Mouse (Mus musculus) neural tube, embryonic 14.5 days (tissue): Measurements from ENCODE around the gene Wee1. TPM values are rescaled to one million over a fixed set of nuclear protein-coding genes. Genes with fewer than 3 reads are reported as not detected.

ENCODE experiments used
- ATAC-seq: fragments of 200-750 bp; cut with Nextera tagmentation; 2 replicates; pipeline ENCODE4 v1.8.0; 2017; ENCODE audit warnings: low read depth, mild to moderate bottlenecking, moderate TSS enrichment, moderate library complexity
- H3K27ac ChIP-seq: fragments of 300-500 bp; sonication (generic); 2 replicates; pipeline ENCODE4 v1.5.1; 2014; ENCODE audit warnings: low read depth, mild to moderate bottlenecking, control low read depth, low read length, moderate library complexity, mixed read lengths
- H3K27me3 ChIP-seq: fragments of 300-500 bp; sonication (generic); 2 replicates; pipeline ENCODE4 v1.6.1; 2014; ENCODE audit warnings: low read length; ENCODE audit not compliant: control insufficient read depth, insufficient read depth
- H3K36me3 ChIP-seq: fragments of 300-500 bp; sonication (generic); 2 replicates; pipeline ENCODE4 v1.6.1; 2014; ENCODE audit warnings: low read length, mixed read lengths; ENCODE audit not compliant: control insufficient read depth, insufficient read depth
- H3K4me1 ChIP-seq: fragments of 300-500 bp; sonication (generic); 2 replicates; pipeline ENCODE4 v1.6.1; 2014; ENCODE audit warnings: low read length; ENCODE audit not compliant: control insufficient read depth, insufficient read depth
- H3K4me2 ChIP-seq: fragments of 300-500 bp; sonication (generic); 2 replicates; pipeline ENCODE4 v1.6.1; 2014; ENCODE audit warnings: mild to moderate bottlenecking, low read depth, low read length, control low read depth
- H3K4me3 ChIP-seq: fragments of 300-500 bp; sonication (generic); 2 replicates; pipeline ENCODE4 v1.5.1; 2014; ENCODE audit warnings: low read depth, low read length, control low read depth, mixed read lengths
- H3K9ac ChIP-seq: fragments of 300-500 bp; sonication (generic); replicated peaks from 2 replicates; pipeline ENCODE4 v1.6.1; 2014; ENCODE audit warnings: low read depth, mild to moderate bottlenecking, control low read depth, low read length, mixed read lengths
- H3K9me3 ChIP-seq: fragments of 300-500 bp; sonication (generic); 2 replicates; pipeline ENCODE4 v1.6.1; 2016; ENCODE audit warnings: low read length; ENCODE audit not compliant: control insufficient read depth
- WGBS: fragments of 180-500 bp; shearing (Covaris S2); extraction: QIAGEN DNeasy Blood & Tissue Kit; methylation state at CpG from one replicate; pipeline ENCODE4 v1.1.7; 2014; 5-methylcytosine and 5-hydroxymethylcytosine counted together
- polyA plus RNA-seq: library from polyadenylated mRNA; unstranded; fragments of >200 nt; fragmentation: Nextera tagmentation; extraction: Ambion mirVana; gene quantifications from 2 replicates; pipeline ENCODE4 v1.2.1, GENCODE M21; 2014

The Wee1 gene
- 4.8 and 5.1 TPM in 2 replicates for polyA plus RNA-seq

DNA sequence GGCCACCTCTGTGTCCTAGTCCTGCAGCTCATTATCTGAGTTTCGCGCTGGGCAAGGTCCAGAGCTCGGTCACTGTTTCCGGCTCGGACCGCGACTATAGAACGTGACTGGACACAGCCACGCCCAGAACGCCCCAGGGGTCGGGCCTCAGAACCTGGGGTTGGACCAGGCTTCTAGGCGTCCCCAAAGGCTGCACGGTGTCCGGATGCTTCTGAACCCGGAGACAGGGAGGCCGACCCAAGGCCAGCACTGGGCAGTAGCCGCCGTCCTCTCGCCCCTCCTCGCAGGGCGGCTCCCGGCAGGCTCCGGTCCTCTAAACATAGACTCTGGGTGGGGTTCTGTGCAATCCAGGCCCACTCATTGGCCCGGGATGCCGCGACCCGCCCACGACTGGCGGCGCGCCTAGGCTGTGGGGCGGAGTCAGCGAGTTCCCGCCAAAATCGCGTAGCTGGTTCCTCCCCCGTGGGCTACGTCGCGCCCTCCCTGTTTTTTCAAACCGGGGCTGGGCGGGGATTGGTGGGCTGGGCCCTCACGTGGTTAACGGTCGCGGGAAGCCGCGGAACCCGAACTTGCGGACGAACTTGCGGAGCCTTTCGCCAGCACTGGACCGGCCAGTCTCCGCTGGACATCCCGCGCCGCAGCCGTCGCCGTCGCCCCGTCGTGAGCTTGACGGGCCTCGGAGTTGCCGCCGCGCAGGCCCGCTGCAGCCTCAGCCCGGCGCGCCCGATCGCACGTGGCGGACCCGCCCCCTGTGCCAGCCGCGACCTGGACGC lies at the start of gene Wee1:
Wee1 (plus strand) TSS at position 531 of the 773 bp plus-strand sequence.
- peak within 1 kb of the TSS; percentile 86 for H3K4me3 ChIP-seq
- peak within 1 kb of the TSS; percentile 73 for H3K27ac ChIP-seq
- peak within 1 kb of the TSS; percentile 88 for H3K4me2 ChIP-seq
- H3K9ac ChIP-seq = peak within 1 kb of the TSS; percentile 63
- H3K9me3 ChIP-seq = no peaks in the 10 kb centered on the region
- no peaks in the 10 kb centered on the region for H3K4me1 ChIP-seq
- H3K36me3 ChIP-seq = no peaks in the 10 kb centered on the region
- H3K27me3 ChIP-seq = no peaks in the 10 kb centered on the region
- under 1% methylated on average over 80 of the region's 81 CpGs for WGBS
- ATAC-seq = peak; percentile 98

DNA sequence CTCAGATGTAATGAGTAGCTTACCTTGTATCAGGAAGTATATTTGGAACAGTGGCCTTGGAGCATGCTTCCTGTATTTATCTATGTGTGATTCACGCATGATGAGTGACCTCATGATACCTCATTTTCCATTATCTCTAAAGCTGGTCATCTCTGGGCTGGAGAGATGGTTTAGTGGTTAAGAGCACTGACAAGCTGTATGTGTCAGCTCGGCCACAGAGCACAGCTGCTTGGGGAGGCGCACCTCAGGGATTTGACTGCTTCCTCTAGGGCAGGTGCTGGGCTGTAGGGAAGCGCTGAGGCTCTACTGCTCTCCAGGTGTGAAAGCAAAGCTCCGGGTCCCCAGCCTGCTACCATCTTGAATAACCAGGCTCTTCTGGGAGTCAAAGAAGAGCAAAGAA lies 43.7 kb upstream of the Wee1 start:
- Histone ChIP-seq H3K27me3 (no peaks in the 10 kb centered on the region), H3K9ac (no peak overlapping the region), H3K9me3 (no peaks in the 10 kb centered on the region), H3K36me3 (peaks cover 57% of the 10 kb centered on the region), H3K4me1 (no peaks in the 10 kb centered on the region), H3K27ac (no peak overlapping the region), H3K4me3 (no peak overlapping the region), H3K4me2 (no peak overlapping the region)
- no peak for ATAC-seq
- 96% methylated on average over 5 of the region's 5 CpGs for WGBS

DNA sequence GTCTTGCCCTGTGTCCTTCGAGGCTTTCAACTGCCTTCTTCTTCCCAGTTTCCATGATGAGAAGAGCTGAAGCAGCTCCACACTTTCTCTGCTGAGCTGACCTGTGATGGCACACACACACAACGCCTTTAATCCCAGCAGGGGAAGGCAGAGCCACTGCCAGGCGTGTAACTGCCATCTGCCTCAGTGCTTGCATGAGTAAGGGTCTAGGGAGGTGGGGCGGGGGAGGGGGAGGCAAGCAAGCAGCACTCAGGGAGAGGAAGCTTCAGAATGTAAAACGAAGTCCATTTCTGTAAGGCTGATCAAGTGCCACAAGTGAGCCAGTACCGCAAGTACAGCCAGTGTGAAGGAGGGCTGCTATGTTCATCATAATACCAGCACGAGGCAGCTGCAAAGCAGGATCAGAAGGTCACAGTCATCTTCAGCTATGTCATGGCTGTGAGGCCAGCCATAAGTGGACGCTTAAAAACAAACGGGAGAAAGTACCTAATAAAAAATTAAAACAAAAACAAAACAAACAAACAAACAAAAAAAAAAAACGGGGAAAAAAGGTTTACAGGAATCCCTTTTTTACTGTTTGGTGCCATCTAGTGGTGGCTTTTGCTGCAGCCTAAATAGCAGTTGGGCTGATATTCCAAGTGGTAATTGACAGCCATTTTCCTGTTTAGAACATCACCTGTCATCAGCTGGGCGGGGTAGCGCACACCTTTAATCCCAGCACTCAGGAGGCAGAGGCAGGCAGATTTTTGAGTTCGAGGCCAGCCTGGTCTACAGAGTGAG lies 38.3 kb upstream of the Wee1 start:
- peak; percentile 44; the same call in 1 of the 2 replicates for ATAC-seq

DNA sequence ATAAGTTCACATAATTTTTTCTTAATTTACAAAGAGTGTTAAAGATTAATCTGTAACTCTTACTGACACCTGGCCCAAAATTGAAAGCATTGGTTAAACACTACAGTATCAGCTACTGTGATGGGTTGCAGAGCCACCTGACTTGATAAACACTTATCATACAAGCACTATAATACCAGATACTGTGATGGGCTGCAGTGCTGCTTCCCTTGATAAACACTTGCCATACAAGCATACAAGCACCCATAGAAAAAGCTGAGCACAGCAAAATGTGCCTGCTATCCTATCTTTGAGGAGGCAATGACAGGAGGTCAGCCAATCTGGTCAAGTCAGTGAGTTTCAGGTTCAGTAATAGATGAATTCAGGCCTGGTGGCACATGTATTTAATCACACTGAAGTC lies 36.6 kb upstream of the Wee1 start:
- Histone ChIP-seq H3K36me3 (peaks cover 47% of the 10 kb centered on the region), H3K4me1 (no peaks in the 10 kb centered on the region), H3K9me3 (no peaks in the 10 kb centered on the region)

More for the DNA sequence above, 38.3 kb upstream of the Wee1 start:
- no peaks in the 10 kb centered on the region for H3K4me1 ChIP-seq
- no peaks in the 10 kb centered on the region for H3K27me3 ChIP-seq
- no peak overlapping the region for H3K9ac ChIP-seq
- no peaks in the 10 kb centered on the region for H3K9me3 ChIP-seq
- no peak overlapping the region for H3K4me3 ChIP-seq
- no peak overlapping the region for H3K27ac ChIP-seq
- peaks cover 48% of the 10 kb centered on the region for H3K36me3 ChIP-seq
- WGBS = 65% methylated on average over 13 of the region's 13 CpGs
- H3K4me2 ChIP-seq = no peak overlapping the region

DNA sequence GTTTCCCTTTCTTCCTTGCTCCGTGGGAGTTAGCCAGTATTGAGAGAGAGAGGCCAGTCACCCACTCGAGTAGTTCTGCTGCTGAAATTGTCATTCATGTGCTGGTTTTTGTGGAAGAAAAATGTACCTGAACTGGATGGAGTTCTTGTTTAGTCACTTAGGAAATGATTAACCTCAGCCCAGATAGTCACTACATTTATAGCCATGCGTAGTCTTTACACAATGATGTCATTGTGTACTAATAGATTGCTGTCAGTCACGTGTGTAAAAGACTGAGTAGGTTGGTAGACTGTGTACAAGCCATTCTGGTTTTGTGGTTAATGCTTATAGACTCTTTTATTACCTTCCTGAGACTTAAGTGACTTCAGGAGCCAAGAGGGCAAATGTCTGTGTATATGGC lies 33.9 kb upstream of the Wee1 start:
- Histone ChIP-seq H3K36me3 (peaks cover 45% of the 10 kb centered on the region), H3K4me3 (no peak overlapping the region), H3K27me3 (no peaks in the 10 kb centered on the region), H3K27ac (no peak overlapping the region), H3K9me3 (no peaks in the 10 kb centered on the region), H3K4me2 (no peak overlapping the region), H3K4me1 (no peaks in the 10 kb centered on the region), H3K9ac (no peak overlapping the region)
- 68% methylated on average over 4 of the region's 4 CpGs for WGBS
- ATAC-seq = no peak

More for the DNA sequence above, 36.6 kb upstream of the Wee1 start:
- no peak for ATAC-seq
- Histone ChIP-seq H3K4me3 (no peak overlapping the region), H3K9ac (no peak overlapping the region), H3K27ac (no peak overlapping the region), H3K27me3 (no peaks in the 10 kb centered on the region), H3K4me2 (no peak overlapping the region)

DNA sequence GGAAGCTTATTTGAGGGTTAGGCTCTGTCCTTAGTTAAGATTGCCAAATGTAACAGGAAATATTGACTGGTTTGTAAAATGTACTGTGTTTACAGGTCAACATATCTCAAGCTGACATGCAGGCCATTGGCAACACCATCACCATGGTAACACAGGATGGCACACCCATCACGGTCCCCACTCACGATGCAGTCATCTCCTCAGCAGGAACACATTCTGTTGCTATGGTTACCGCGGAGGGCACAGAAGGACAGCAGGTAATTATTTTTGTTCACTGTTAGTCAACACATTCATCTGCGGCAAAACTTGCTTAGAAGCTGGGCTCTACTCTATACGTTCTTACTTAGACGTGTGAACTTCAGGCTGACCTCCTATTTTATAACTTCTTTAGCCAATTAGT lies 30.2 kb upstream of the Wee1 start:
- Histone ChIP-seq H3K27me3 (no peaks in the 10 kb centered on the region), H3K9ac (no peak overlapping the region), H3K27ac (no peak overlapping the region), H3K4me2 (no peak overlapping the region), H3K9me3 (no peaks in the 10 kb centered on the region), H3K36me3 (peaks cover 46% of the 10 kb centered on the region), H3K4me1 (no peaks in the 10 kb centered on the region), H3K4me3 (no peak overlapping the region)
- WGBS = 37% methylated on average over 7 of the region's 7 CpGs
- ATAC-seq = peak; percentile 68; the same call in 1 of the 2 replicates

DNA sequence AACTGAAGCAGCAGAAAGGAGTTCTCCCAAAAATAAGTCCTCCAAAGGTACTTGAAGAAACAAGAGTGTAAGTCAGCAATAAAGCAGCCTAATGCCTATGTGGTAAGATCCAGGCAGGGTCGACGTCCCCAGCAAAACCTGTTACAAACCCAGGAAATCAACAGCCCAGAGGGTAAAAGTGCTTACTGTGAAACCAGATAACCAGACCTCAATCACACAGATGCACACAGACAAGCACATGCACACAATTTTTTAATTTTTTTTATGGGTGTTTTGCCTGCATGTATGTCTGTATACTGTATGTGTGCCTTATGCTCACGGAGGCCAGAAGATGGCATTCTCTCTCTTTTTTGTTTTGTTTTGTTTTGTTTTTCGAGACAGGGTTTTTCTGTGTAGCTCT lies 25.5 kb upstream of the Wee1 start:
- no peaks in the 10 kb centered on the region for H3K27me3 ChIP-seq
- no peak overlapping the region for H3K4me3 ChIP-seq
- no peak overlapping the region for H3K27ac ChIP-seq
- peaks cover 28% of the 10 kb centered on the region for H3K36me3 ChIP-seq
- no peaks in the 10 kb centered on the region for H3K4me1 ChIP-seq
- no peak overlapping the region for H3K4me2 ChIP-seq
- H3K9me3 ChIP-seq = no peaks in the 10 kb centered on the region
- WGBS = 85% methylated on average over 4 of the region's 4 CpGs
- H3K9ac ChIP-seq = no peak overlapping the region
- no peak for ATAC-seq

DNA sequence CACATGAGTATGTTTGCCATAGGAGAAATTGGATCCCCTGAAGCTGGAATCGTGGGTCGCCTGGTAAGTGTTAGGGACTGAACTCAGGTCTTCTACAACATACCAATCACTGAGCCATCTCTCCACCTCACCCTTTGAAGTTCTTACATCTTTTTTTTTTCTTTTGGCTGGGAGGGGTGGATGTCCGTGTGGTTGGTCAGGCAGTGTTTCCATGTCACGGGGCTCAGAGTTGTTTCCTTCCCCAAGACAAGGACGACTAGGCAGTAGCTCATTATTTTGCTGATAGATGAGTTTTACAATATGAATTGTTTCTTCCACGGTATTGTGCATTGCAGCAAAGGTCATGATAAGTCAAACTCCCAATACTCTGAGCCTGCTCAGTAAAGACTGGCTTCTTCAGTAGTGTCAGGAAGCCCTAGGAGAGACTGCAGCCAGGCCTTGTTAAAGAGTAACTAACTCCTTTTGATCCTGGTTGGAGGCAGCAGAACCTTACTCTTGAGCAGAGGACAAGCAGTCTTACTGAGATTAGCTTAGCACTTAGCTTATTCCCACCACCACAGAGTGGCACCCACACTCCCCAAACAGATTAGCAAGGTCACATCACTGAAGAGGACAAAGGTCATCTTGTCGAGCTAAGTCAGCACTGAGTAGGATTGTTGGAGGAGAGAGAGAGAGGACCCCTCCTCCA lies 24.6 kb upstream of the Wee1 start:
- ATAC-seq = no peak
- Histone ChIP-seq H3K4me1 (no peaks in the 10 kb centered on the region), H3K36me3 (peaks cover 22% of the 10 kb centered on the region), H3K9ac (no peak overlapping the region), H3K4me3 (no peak overlapping the region), H3K4me2 (no peak overlapping the region), H3K9me3 (no peaks in the 10 kb centered on the region), H3K27ac (no peak overlapping the region), H3K27me3 (no peaks in the 10 kb centered on the region)
- WGBS = 41% methylated on average over 7 of the region's 7 CpGs

DNA sequence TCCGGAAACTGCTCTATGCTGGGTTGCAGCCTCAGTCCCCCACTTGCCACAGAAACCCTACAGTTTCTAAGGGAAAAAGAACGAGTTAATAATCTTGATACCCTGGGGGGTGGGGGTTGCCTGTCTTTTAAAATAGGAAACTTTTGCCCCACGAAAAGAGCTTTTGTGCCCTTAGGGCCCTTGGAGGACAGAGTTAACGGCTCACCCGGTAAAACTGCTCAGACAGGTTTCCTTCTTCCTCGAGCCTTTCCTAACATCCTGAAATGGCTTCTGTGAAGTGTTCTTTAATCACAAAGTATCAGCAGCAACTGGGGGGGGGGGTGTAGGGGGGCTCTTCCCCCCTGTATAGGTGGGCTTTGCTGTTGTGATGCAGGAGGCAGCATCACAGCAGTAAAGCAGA lies 21.0 kb upstream of the Wee1 start:
- Histone ChIP-seq H3K27me3 (no peaks in the 10 kb centered on the region), H3K9ac (no peak overlapping the region), H3K36me3 (no peaks in the 10 kb centered on the region), H3K4me2 (no peak overlapping the region), H3K4me3 (no peak overlapping the region), H3K4me1 (no peaks in the 10 kb centered on the region), H3K27ac (no peak overlapping the region), H3K9me3 (no peaks in the 10 kb centered on the region)
- 60% methylated on average over 6 of the region's 6 CpGs for WGBS
- ATAC-seq = no peak
